Mouse (Mus musculus) olfactory bulb, adult 2 months (tissue): ENCODE measurements around the gene Rmi1.

Experiments
- CTCF ChIP-seq: fragments of 200-500 bp; IDR thresholded peaks from 2 replicates; pipeline ENCODE4 v1.5.1; 2012; ENCODE audit warnings: low read depth, mild to moderate bottlenecking, low read length, moderate library complexity; ENCODE audit not compliant: insufficient read depth
- POLR2A ChIP-seq: fragments of 200-500 bp; IDR thresholded peaks from 2 replicates; pipeline ENCODE4 v1.6.1; 2012; ENCODE audit warnings: mild to moderate bottlenecking, low read depth, low read length, moderate library complexity; ENCODE audit not compliant: insufficient read depth

DNA sequence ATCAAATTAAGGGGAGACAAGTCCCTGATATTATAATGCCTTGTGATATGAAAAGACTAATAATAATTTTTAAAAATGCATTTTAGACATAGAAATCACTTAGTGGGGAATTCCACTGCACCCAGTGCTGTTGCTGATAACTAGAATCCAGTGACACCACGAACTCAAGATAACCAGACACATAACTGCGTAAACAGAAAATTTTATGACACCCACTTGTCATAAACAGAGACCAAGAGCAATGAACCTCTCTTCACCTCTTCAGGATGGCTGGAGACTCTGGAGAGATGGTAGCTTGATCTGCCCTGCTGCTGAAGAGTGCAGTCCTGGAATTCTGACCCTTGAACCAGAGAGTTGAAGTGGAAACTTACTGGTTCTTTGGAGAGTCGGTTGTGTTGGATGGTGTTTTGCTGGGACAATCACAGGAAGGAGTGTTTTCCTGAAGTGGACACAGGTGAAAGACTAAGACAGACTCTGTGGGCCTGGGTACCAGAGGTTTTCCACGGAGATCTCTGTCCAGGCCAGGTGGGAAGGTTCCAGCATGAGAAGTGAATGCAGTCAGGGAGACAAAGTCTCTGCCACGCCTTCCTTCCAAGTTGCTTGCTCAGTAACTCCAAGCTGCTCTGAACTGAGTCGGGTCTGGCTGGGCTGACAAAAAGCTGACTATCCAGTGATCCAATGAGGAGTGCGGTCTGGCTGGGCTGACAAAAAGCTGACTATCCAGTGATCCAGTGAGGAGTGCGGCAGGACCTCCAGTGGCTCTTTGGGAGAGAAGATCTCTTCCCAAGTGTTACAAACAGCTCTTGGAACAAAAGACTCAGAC, 37.5 kb upstream of the Rmi1 start:
- TF ChIP-seq CTCF = no peak
- TF ChIP-seq POLR2A = no peak
